Mouse (Mus musculus): ENCODE results near the gene Cited1.

Gene Cited1

DNA sequence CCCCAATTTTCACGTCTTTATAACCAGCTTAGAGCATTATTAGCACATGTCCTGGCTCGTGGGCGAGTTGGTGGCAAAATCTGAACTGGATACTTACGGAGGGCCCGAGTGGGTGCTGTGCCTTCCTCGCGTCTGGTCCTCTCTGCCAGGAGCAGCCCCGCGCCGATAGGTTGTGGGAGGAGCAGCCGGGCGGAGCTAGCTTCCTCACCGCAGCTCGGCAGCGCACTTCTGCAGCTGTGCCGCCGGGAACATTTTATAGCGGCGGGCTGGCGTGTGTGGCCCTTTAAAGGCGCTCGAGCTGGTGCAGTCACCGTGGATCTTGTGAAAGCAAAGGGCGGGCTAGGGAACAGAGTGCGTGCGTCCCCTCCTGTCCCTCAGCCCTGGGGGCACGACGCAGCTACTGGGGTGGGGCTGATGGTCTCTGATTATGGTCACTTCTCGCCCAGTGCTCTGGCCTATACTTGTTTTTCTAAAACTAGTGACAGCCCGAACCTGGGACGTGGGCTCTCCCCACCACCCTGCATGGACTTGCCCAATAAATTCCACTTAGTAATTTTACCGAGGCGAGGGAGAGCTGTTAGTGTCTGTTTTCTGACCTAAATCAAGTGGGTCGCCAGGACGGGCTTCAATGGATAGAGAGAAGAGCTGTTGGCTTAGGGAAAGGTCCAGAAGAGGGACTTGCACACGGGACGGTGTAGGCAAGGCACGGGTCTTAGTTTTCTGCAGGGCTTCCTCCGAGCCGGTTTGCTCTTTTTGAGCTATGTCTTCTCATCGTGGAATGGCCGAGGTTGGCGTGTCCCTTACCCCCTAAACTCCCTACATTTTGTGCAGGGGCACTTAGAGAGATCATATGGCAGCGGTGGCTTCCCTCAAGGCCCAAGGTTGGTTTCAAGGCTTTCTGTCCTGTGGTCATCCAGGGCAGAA, at the start of gene Cited1:
TSS of gene Cited1 (minus strand) at position 245 of the 924 bp plus-strand sequence.
- DNase-seq = peak; percentile 64 to 68

DNA sequence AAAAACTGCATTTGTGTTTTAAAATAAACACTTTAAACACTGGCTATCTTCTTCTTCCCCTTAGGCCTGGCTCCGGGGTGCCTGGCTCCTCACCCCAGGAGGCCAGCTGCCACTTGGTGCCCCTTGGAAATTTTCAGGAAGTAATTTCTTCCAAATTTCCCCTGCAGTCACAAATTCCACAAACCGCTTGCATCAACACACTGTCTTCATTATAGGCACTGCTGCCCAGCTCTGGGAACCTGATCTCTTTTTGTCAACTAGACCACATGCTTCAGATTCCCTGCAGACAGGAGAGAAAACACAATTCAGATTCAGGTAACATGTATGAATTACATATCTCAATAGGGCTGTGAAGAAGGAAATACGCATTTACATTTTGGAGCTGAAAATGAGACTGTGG, 32.9 kb upstream of the Cited1 start:
- DNase-seq = no peak

DNA sequence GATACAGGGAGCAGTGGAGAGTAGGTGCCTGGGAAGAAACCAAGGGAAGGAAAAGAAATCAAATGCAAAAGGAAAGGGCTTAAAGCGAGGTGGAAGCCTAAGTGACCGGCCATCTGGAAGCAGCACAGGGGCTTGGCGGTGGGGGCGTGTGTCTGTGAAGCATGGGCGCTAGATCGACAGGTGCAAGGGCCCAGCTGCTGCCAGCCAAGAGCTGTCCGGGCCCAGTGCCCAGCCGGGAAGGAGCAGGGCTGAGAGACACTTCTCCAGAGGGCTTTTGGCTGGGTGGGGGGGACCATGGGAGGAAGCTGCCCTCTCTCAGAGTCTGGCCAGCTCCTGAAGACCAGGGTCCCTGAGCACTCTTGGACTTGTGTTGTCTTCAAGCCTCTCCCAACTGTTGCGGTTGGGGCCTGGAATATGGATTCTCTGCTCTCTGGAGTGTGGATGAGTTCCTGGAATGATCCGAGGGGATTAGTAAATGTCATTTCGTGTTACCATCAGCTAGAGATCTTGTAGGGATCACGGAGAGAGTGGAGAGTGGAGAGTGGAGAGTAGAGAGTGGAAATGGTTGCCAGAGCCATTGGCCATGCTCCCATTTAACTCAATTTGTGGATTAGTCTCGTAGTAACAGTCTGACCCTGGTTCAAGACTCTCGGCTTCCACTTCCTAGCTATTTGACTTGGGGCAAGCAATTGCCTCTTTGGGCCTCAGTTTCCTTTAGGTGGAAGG, 10.8 kb upstream of the Cited1 start:
- DNase-seq = peak; percentile 48 to 67

DNA sequence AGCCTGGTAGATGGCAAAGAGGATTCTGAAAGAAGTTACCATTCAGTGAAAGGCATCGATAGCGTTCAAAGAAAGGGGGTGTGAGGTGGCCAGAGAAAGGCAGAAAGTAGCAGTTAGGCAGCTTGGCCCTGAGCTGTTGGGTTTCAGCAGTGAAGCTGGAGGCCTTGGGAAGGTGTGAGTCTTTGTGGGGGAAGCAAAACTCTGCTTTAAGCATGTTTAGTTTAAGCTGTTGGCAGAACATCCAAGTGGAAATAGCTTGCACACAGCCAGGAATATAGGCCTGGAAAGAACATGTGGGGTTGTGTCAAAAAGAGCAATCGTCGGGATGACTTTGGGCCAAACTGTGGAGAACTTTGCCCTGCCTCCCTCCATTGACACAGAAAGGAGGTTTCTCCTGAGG, 7.8 kb upstream of the Cited1 start:
- no peak for DNase-seq

DNA sequence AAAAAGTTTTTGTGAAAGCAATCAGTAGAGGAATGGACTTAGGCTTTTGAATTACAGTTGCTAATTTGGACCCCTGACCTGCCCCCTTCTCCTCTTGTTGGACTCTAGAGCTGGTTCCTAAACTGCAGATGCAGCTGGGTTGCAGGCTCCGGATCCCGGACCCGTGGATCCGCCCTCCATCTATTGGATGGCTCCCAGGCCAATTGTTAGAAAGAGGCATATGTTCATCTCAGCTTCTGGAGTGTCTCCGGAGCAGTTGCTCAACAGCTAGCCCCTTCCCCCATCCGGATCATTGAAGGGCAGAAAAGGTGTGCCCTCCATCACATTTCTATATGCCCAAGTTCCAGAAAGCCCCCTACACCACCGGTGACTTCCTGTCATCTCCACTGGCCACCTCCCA, 1.9 kb upstream of the Cited1 start:
- peak; percentile 66 to 68 for DNase-seq

DNA sequence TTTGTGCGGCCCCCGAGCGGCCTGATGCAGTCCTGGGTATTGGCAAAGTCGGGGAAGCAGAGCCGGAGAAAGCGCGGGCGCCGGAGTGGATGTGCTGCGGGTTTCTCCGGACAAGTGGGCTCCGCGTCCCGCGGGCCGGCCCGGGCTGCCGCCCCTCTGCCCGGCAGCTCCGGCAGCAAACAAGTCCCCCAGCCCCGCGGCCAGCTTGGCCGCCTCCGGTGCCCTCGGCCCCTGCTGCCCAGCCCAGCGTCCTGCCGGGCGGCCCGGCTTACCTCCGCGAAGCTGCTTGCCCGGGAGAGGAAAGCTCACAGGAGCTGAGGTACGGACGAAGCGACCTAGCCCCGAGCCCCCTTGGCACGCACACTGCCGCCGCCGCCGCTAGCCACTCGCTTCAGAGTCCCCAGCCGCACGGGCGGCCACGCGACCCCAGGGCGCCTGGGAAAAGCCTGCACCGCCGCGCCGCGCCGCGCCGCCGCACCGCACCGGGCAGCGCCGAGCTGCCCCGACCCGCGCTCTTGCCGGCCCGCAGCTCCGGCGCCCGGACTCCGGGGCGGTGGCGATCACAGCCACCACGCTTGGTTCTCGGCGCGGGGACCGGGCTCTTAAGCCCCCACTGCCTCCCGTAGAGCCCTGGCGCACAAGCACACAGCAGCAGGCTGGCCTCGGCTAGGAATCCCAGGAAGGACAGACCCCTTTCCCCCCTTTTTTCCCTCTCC, 602 bp downstream of the Cited1 start:
- no peak for DNase-seq

DNA sequence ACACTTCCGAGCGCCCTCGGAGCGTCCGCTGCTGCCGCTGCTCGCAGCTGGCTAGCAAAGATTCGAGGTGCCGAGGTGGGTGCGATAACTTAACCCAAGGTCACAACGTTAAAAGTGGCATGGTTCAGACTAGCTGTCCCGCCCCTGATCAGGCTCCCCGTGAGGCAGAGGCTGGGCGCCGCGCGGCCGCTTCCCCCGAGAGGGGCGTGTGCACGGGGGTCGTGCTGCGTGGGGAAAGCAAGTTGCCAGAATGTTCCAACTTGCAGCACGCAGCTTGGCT, 1.1 kb downstream of the Cited1 start:
- DNase-seq = no peak

DNA sequence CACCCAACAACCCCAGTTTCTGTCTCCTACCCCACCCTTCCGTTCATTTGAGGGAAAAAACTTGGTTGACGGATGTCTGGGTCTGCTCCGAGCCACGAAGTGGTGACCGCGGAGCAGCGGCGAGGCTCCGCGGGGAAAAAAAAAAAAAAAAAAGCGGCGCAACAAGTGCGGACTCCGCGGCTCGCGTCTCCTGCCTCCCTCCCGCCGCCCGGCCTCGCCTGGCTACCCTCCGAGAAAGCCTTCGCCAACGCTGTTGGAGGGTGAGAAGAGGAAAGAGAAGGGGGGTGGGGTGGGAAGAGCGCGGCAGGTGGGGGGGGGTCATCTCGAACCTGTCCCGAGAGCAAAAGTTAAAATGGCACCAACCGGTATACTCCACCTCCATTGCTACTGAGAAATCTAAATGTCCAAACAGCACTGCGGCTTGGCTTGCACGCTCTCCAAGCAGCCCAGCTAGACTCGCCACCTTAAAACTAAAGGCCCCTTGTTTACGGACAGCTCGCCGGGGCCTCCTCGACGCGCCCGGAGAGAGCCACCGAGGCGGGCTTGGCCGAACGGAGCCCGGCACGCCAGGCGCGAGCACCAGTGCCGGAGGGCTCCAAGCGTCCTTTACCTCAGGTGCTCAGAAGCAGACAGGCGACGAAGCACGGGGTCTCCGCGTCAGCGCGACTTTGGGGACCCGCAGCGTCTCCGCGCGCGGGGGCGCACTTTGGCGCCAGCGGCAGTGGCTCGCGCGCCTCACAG, 1.7 kb downstream of the Cited1 start:
- peak in 1 of 2 experiments; percentile 18 for DNase-seq

DNA sequence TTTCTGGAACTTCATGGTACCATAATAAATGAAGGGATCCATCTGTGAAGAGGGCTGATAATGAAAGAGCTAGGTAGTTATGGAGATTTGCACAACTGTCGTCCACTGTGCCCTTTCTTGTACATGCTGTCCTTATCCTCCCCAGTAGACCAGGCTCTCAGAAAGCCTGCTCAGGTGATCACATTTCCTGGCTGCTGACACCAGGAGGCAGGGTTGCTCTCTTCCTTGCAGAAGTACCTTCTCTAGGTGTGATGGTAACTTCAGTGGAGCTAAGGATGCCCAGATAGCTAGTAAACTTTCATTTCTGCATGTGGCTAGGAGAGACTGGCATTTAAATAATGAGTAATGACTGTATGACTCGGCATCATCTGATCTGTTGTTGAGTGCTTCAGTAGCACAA, 7.6 kb downstream of the Cited1 start:
- no peak for DNase-seq

DNA sequence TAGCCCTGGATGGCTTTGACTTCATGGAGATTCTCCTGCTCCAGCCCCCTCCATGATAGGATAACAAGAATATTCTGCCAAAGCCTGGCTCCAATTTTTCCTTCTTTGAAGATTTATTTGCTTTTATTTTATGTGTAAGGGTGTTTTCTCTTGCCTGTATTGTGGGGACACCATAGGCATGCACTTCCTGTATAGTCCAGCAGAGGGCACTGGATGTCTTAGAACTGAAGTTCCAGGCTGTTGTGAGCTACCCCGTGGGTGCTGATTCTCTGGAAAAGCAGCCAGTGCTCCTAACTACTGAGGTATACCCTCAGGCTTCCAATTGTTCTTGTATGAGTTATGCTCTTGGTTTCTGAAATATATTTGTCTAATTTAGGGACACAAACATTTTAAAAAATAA, 32.9 kb downstream of the Cited1 start:
- DNase-seq = peak; percentile 31 to 67

DNA sequence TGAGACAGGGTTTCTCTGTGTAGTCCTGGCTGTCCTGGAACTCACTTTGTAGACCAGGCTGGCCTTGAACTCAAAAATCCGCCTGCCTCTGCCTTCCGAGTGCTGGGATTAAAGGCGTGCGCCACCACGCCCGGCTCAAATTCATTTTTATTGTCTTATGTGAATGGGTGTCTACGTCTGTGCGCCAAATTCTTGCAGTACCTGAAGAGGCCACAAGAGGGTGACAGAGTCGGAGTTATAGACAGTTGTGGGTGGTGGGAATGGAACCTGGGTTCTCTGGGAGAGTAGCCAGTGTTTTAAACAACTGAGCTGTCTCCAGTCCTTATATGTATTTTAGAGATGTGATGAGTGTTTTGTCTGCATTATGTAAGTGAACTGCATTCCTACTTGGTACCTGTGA, 36.6 kb downstream of the Cited1 start:
- DNase-seq = peak; percentile 19 to 32

Measured in cerebellum, postnatal 14 days (tissue).